Mouse (Mus musculus) heart, embryonic 15.5 days (tissue): Measurements from ENCODE around the gene Adck2. TPM values are rescaled to one million over a fixed set of nuclear protein-coding genes. Genes with fewer than 3 reads are reported as not detected.

ENCODE experiments used
- ATAC-seq: fragments of 200-750 bp; cut with Nextera tagmentation; replicated peaks from 2 replicates; pipeline ENCODE4 v1.8.0; 2017; ENCODE audit warnings: low read depth, moderate TSS enrichment; ENCODE audit not compliant: insufficient number of reproducible peaks, insufficient read depth, low FRiP score
- H3K27ac ChIP-seq: fragments of 300-500 bp; sonication (generic); 2 replicates; pipeline ENCODE4 v1.5.1; 2015; ENCODE audit warnings: mild to moderate bottlenecking, inconsistent platforms
- H3K27me3 ChIP-seq: fragments of 300-500 bp; sonication (generic); 2 replicates; pipeline ENCODE4 v1.6.1; 2015; ENCODE audit warnings: inconsistent platforms
- H3K36me3 ChIP-seq: fragments of 300-500 bp; sonication (generic); 2 replicates; pipeline ENCODE4 v1.6.1; 2015; ENCODE audit warnings: mild to moderate bottlenecking, inconsistent platforms
- H3K4me1 ChIP-seq: fragments of 300-500 bp; sonication (generic); replicated peaks from 2 replicates; pipeline ENCODE4 v1.6.1; 2015; ENCODE audit warnings: inconsistent platforms
- H3K4me2 ChIP-seq: fragments of 300-500 bp; sonication (generic); 2 replicates; pipeline ENCODE4 v1.6.1; 2015; ENCODE audit warnings: inconsistent platforms, mild to moderate bottlenecking, moderate library complexity
- H3K4me3 ChIP-seq: fragments of 300-500 bp; sonication (generic); 2 replicates; pipeline ENCODE4 v1.5.1; 2015; ENCODE audit warnings: mild to moderate bottlenecking, inconsistent platforms
- H3K9ac ChIP-seq: fragments of 300-500 bp; sonication (generic); 2 replicates; pipeline ENCODE4 v1.6.1; 2015; ENCODE audit warnings: mild to moderate bottlenecking, inconsistent platforms
- H3K9me3 ChIP-seq: fragments of 300-500 bp; sonication (generic); replicated peaks from 2 replicates; pipeline ENCODE4 v1.6.1; 2016; ENCODE audit warnings: inconsistent platforms
- WGBS: fragments of 180-500 bp; shearing (Covaris S2); methylation state at CpG from one replicate; pipeline ENCODE4 v1.1.7; 2015; ENCODE audit warnings: mixed read lengths; 5-methylcytosine and 5-hydroxymethylcytosine counted together
- polyA plus RNA-seq: library from polyadenylated mRNA; unstranded; fragments of >200 nt; fragmentation: Nextera tagmentation; extraction: Ambion mirVana; gene quantifications from 2 replicates; pipeline ENCODE4 v1.2.1, GENCODE M21; 2015

Gene Adck2
- polyA plus RNA-seq, 1 experiment from 2014 or later = 18.4 TPM

DNA sequence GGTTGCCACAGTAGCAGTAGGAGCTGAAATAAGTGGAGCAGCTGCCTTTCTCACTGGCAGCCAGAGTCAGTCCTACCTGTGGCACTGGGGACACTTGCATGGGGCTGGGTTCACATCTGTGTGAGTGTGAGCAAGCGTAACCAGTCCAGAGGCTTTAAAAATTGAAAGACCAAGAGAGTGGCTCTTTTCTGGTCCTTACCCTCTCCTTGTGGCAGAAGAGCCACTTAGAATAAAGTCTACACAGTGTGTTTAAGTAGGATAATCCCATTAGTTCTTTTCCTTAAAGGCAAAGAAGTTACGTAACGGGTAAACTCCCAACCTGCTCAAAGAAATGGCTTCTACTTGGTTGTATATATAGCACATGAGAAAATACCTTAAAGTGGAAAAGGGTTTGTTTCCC is 27.2 kb downstream of the Adck2 start:
- Histone ChIP-seq H3K27me3 (no peaks in the 10 kb centered on the region), H3K4me1 (peaks cover 5% of the 10 kb centered on the region; the same call in 1 of the 2 replicates), H3K36me3 (peaks cover 44% of the 10 kb centered on the region), H3K4me2 (no peak overlapping the region), H3K27ac (no peak overlapping the region), H3K9me3 (no peaks in the 10 kb centered on the region), H3K4me3 (no peak overlapping the region), H3K9ac (no peak overlapping the region)
- WGBS = 93% methylated on average over 3 of the region's 3 CpGs
- no peak for ATAC-seq

DNA sequence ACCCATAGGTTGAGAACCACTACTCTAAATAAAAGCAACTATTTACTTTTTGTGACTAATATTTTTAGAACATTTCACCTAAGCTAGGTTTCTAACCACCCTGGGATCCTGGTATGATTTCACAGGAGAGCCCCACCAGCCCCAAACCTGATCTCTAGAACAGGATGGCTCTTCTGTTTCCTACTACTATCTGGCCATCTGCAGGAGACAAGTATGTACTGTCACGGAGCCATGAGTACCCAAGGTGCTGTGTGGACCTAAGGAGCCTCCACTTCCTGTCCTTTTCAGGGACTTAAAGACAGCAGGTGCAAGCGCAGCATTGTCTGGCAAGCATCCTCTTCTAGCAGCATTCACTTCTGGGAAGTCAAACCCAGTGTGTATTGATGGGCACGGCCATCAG is 28.2 kb downstream of the Adck2 start:
- ATAC-seq = no peak
- Histone ChIP-seq H3K27ac (no peak overlapping the region), H3K4me1 (peaks cover 14% of the 10 kb centered on the region), H3K9ac (no peak overlapping the region), H3K27me3 (no peaks in the 10 kb centered on the region), H3K9me3 (no peaks in the 10 kb centered on the region), H3K4me3 (no peak overlapping the region), H3K36me3 (peaks cover 43% of the 10 kb centered on the region), H3K4me2 (no peak overlapping the region)
- WGBS = 83% methylated on average over 3 of the region's 3 CpGs

DNA sequence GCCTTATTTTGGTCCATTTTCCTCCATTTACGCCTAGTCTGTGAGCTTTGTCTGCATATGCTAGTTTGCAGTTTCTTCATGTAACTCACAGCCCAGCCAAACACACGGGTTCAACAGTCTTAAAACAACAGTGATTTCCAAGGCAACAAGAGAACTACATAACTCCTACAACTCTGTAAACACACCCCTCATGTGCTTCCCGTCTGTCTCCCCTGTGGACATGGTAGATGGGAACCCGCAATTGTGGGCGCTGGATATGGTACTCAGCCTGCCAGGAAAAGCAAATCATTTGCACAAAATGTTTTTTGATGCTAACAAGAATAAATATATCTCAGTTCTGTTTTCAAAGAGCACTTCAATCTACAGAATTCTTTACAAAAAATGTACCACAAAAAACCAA is 30.9 kb downstream of the Adck2 start:
- Histone ChIP-seq H3K4me2 (no peak overlapping the region), H3K4me3 (no peak overlapping the region), H3K36me3 (peaks cover 22% of the 10 kb centered on the region), H3K27me3 (no peaks in the 10 kb centered on the region), H3K9ac (no peak overlapping the region), H3K4me1 (peaks cover 17% of the 10 kb centered on the region), H3K27ac (no peak overlapping the region), H3K9me3 (no peaks in the 10 kb centered on the region)
- ATAC-seq = no peak
- WGBS = 75% methylated on average over 5 of the region's 5 CpGs

DNA sequence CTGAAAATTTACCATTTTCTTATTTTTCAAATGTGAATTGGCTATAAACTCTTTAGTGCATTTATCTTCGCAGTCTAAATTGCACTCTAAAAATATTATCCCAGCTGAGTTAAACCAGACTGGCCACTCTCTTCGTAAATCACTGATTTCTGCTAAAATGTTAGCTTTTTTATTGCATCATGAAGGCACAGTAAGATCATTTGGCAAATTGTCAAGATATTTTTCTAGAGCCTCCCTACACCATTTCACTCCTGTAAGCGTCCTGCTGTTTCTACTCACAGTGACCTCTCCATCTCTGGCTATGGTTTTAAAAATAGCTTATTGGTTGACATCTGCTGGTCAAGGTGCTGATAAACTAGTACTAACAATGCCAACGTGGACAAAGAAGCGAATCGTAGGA is 32.4 kb downstream of the Adck2 start:
- Histone ChIP-seq H3K4me3 (no peak overlapping the region), H3K4me1 (peaks cover 17% of the 10 kb centered on the region), H3K4me2 (no peak overlapping the region), H3K9me3 (no peaks in the 10 kb centered on the region), H3K27ac (0 out of 2 replicates have a peak overlapping the region, but pooled peaks have one; percentile 12), H3K9ac (no peak overlapping the region), H3K36me3 (peaks cover 12% of the 10 kb centered on the region; the same call in 1 of the 2 replicates), H3K27me3 (no peaks in the 10 kb centered on the region)
- no peak for ATAC-seq
- 34% methylated on average over 6 of the region's 6 CpGs for WGBS

DNA sequence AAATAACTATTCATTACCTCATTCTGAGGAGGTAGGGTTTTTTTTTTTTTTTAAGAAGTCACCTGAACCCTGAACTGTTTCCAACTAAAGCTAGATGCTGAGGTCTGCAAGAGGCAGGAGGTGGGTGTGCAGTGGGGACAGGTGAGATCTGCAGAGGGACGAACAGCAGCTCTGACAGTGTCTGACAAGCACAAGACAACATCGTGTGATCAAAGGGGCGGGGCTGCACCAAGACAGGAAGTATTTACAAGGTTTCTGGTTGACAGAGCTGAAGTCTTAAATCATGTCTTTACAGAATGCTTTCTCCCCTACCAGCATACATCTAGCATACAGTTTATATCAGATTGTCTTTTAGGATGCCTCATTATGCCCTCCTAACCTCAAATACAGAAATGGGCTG is 33.2 kb downstream of the Adck2 start:
- no peaks in the 10 kb centered on the region for H3K9me3 ChIP-seq
- H3K4me3 ChIP-seq = no peak overlapping the region
- no peak overlapping the region for H3K9ac ChIP-seq
- H3K27ac ChIP-seq = no peak overlapping the region
- ATAC-seq = no peak
- 48% methylated on average over 3 of the region's 3 CpGs for WGBS
- H3K36me3 ChIP-seq = peaks cover 12% of the 10 kb centered on the region; the same call in 1 of the 2 replicates
- no peak overlapping the region for H3K4me2 ChIP-seq
- no peaks in the 10 kb centered on the region for H3K27me3 ChIP-seq
- peaks cover 17% of the 10 kb centered on the region for H3K4me1 ChIP-seq

DNA sequence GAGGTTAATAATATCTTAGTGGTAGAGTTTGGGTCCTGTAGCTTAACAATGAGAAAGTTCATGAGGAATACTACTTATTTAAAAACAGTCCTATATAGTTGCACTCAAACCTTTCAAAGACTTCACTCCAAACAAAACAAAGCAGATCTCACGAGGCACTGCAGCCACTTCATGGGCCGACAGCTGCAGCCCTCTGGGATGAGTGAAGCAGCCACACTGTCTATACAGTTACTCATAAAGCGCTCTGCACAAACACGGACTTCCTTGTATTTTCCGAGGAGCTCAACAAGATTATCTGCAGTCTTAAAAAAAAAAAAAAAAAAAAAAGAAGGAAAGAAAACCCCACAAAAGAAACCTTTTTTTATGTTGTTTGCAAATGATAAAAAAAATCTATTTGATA is 33.7 kb downstream of the Adck2 start:
- H3K4me2 ChIP-seq = no peak overlapping the region
- WGBS = 51% methylated on average over 5 of the region's 5 CpGs

DNA sequence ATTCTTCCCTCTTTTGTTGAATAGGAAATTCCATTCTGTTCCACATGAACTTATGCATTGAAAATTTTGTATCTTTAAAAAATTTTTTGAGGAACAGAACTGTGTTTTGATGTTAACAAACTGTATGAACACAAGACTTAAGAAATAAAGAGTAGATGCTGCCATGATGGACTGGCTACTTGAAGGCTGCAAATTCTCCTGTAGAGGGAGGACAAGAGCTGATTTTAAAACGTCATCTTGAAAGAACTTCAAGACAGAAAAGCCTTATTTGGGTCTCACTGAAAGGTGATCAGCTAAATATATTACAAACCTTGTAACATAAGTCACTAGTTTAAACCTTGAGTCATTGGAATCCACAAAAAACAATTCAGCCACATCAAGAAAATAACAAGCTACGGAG is 36.5 kb downstream of the Adck2 start:
- WGBS = 61% methylated on average over 2 of the region's 2 CpGs
- no peak overlapping the region for H3K27ac ChIP-seq
- H3K4me3 ChIP-seq = no peak overlapping the region
- no peak overlapping the region for H3K9ac ChIP-seq
- H3K27me3 ChIP-seq = no peaks in the 10 kb centered on the region
- no peaks in the 10 kb centered on the region for H3K9me3 ChIP-seq
- peaks cover 17% of the 10 kb centered on the region for H3K4me1 ChIP-seq
- ATAC-seq = no peak
- H3K36me3 ChIP-seq = peaks cover 19% of the 10 kb centered on the region
- H3K4me2 ChIP-seq = no peak overlapping the region

More for the DNA sequence above, 33.7 kb downstream of the Adck2 start:
- H3K9ac ChIP-seq = no peak overlapping the region
- H3K4me1 ChIP-seq = peaks cover 17% of the 10 kb centered on the region
- H3K27me3 ChIP-seq = no peaks in the 10 kb centered on the region
- peaks cover 11% of the 10 kb centered on the region; the same call in 1 of the 2 replicates for H3K36me3 ChIP-seq
- no peak overlapping the region for H3K4me3 ChIP-seq
- no peaks in the 10 kb centered on the region for H3K9me3 ChIP-seq
- H3K27ac ChIP-seq = no peak overlapping the region
- no peak for ATAC-seq

DNA sequence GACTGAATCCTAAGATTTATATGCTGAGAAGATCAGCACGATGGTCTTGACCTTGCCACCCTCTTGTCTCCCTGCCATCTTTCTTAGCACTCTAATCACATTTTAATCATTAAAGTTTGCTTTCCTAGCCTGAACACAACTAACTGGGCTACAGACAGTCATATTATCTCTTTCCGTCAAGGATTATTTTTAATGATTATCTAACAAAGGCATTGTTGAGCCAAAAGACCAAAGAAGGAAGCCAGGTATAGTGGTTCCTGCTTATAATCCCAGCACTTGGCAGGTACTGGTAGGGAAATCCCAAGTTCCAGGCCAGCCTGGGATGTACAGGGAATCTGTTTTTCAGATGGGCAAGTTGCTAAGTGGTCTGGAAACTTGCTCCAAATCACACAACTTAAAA is 37.6 kb downstream of the Adck2 start:
- Histone ChIP-seq H3K9ac (no peak overlapping the region), H3K4me2 (no peak overlapping the region), H3K27ac (no peak overlapping the region), H3K4me3 (no peak overlapping the region), H3K4me1 (peaks cover 8% of the 10 kb centered on the region), H3K27me3 (no peaks in the 10 kb centered on the region), H3K9me3 (no peaks in the 10 kb centered on the region), H3K36me3 (peaks cover 30% of the 10 kb centered on the region)
- ATAC-seq = no peak
- WGBS = 95% methylated on average over 2 of the region's 2 CpGs

Other genes with a start within 250 kb of the Adck2 start
- gene Slc37a3, start 196.2 kb upstream of the Adck2 start, polyA plus RNA-seq = 27.5 and 32.5 TPM in 2 replicates
- gene Rab19, start 192.7 kb upstream of the Adck2 start, polyA plus RNA-seq = 0.50 and 1.4 TPM in 2 replicates
- gene Mkrn1, start 153.4 kb upstream of the Adck2 start, polyA plus RNA-seq = 126 and 128 TPM in 2 replicates
- gene Dennd2a, start 16.0 kb upstream of the Adck2 start, polyA plus RNA-seq = 11.9 and 14.6 TPM in 2 replicates
- gene Gm42420, start 11.9 kb downstream of the Adck2 start, polyA plus RNA-seq = 2.0 TPM in 1 of 2 replicates, not detected in the other
- 546 and 708 TPM in 2 replicates for gene Ndufb2, start 18.7 kb downstream of the Adck2 start, polyA plus RNA-seq
- gene Braf, start 151.6 kb downstream of the Adck2 start, polyA plus RNA-seq = 8.7 and 11.0 TPM in 2 replicates
- 148 and 187 TPM in 2 replicates for gene Mrps33, start 237.1 kb downstream of the Adck2 start, polyA plus RNA-seq